Mouse (Mus musculus): Measurements from ENCODE around the gene Pyy.

Gene Pyy

DNA sequence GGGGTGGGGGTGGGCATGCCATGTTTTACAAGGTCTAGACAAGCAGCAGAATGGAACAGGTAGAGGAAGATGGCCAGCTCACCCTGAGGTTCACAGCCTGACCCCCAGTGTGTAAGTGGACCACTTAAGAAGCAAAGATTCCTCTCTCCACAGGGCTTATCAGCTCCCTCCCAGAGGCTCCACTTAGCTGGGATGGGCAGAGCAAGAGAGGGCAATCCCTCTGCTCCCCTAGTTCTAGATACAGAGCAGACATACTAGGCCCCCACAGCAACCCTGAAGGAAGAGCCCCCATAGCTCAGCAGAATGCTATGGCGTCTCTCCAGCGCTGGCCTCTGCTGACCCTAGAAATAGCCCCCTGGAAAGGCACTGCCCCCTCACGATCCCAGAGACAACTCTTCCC lies 12.0 kb downstream of the Pyy start:
- DNase-seq (ENCODE audit: low spot score in 2 of 2) = no peak

DNA sequence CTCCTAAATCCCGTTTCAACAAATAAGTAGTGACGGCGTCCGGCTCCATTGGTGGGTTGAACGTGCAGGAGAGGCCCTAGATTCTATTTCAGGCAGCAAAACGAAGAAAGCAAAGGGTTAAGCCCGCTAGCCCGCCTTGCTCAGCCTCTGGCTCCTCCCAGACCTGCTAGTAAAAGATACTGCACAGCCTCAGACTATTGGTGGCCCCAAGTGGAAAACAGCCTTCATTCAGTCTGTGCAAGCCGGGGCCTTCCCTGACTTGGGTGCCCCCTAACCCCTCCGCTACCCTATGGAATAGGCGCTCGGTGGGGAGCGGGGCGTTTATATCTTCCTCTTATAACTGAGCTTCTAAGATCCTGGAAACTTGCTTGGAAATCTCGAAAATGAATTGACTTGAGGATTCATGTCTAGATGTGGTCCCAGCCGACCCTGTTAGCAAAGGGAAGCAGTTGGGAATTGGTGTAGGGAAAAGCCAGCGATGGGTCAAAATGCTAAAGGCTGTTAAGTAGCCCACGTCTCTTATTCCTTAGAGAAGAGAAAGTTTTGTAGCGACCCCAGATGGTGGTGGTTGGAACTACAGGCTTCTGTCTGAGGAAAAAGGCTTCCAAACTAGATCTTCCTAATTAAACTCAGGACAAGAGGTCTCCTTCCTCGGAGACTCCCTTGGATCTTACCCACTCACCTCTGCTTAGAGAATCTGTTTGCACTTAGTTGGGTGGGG lies 18.4 kb downstream of the Pyy start:
- DNase-seq (ENCODE audit: low spot score in 2 of 2) = peak; percentile 46 to 52

GRCm38 (mm10) chr11:102087931-102088898 lies 19.4 kb downstream of the Pyy start, which contains the start of gene Mpp2:
Mpp2 (minus strand) TSS chr11:102088515.
- peak; percentile 65 to 71 for DNase-seq (ENCODE audit: low spot score in 2 of 2)

DNA sequence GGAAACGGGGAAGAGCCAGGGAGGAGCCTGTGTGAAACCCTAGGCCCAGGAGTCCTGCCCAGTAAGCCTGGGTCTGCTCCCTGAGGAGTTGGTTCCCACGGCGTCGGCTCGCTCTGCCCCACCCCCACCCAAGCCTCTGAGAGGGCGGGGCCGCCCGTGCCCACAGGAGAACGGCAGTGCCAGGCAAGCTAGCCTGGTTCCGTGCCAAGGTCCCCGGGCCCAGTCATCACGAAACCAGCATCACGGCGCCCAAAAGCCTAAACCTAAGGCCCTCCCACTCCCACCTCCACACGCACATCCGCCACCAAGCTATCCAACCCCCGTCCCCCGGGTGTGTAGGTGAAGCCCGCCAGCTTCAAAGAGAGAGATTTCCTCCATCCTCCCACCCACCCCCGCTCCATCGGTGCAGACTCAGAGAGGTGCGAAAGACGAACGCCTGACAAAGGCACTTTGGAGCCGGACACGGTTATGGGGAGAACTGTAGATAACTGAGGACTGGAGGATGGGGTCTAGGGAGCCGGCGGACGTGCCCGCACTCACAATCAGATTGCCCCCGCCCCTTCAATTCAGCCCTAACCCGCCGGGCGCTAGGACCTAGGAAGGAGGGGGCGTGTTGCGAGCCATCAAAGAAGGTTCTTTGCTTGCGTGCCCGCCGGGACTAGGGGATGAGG lies 20.4 kb downstream of the Pyy start:
- peak; percentile 69 to 77 for DNase-seq (ENCODE audit: low spot score in 2 of 2)

GRCm38 (mm10) chr11:102086331-102086730 lies 21.3 kb downstream of the Pyy start:
- no peak for DNase-seq (ENCODE audit: low spot score in 2 of 2)

DNA sequence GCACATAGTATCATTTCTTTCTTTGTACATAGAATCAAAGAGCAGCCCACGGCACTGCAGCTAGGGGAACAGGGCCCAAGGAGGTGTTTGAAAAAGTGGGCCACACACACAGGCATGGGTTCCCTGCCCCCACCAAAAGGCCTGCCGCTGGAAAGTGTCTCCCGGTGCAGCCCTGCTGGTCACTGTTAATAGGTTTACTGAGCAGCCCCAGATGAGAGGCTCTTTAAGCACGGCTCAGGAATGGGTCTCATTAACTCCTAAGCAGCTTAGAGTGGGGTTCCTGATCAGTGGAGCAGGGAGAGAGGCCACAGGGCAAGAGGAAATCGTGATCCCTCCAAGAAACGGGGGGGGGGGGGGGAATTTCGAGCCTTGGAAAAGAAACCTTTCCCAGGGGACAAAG lies 23.5 kb downstream of the Pyy start:
- no peak for DNase-seq (ENCODE audit: low spot score in 2 of 2)

DNA sequence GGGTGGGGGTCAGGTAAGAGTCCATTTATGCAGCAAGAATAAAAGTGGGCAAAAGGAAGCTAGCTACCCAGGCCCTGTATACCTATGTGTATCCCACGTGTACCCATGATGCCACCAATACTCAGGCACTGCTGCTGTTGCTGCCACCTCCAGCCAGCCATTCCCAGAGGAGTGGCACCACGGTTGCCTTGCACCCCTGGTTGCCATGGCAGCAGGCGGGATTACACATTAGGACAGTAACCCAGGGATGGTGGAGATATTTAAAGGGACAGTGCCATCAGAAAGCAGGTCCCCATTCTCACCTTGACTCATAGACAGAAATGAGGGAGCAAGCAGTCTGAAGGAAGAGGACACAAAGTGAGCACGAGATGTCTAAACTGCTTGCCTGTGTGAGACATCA lies 24.4 kb downstream of the Pyy start:
- DNase-seq (ENCODE audit: low spot score in 2 of 2) = no peak

- DNase-seq (ENCODE audit: low spot score in 2 of 2) = peak; percentile 33 to 48
These were observed 25.3 kb downstream of the Pyy start for GRCm38 (mm10) chr11:102082322-102082721.

GRCm38 (mm10) chr11:102073722-102074121 lies 33.9 kb downstream of the Pyy start:
- no peak for DNase-seq (ENCODE audit: low spot score in 2 of 2)

DNA sequence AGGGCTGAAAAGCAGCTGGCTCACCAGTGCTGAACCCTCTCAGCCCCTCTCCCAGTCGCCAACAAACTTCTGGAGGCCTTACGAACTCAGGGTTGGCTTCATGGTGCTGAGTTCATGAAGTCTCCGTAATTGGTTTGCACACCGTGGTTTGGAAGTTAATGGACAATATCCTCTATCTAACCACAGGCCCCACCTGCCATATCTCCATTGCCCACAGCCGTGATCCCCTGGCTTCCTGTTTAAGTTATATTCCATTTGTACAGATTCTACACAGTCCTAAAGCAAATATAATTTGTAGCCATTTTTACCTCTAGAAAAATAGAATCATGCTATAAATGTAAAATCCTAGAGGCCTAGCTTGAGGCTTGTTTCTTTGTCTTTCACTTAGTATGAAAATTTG lies 34.9 kb downstream of the Pyy start:
- DNase-seq (ENCODE audit: low spot score in 2 of 2) = no peak

- no peak for DNase-seq (ENCODE audit: low spot score in 2 of 2)
These were observed 37.2 kb downstream of the Pyy start for GRCm38 (mm10) chr11:102070426-102070825.

GRCm38 (mm10) chr11:102069633-102070032 lies 38.0 kb downstream of the Pyy start:
- DNase-seq (ENCODE audit: low spot score in 2 of 2) = no peak

GRCm38 (mm10) chr11:102068969-102069368 lies 38.7 kb downstream of the Pyy start:
- DNase-seq (ENCODE audit: low spot score in 2 of 2) = no peak

DNA sequence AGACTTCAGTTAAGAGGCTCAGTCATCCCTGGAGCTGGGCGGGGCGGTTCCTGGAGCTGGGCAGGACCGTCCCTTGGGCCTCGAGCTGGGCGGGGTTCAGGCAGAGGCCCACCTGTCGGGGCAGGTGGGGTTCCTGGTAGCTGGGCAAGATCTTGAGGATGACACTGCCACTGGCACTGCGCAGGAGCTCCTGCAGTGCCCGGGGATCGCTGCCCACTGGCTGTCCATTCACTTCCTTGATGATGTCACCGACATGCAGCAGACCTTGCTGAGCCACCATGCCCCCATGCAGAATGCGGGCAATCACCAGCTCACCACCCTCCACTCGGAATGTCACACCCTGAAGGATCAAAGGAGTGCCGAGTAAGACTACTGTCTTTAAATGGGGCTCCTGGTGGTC lies 44.6 kb downstream of the Pyy start:
- DNase-seq (ENCODE audit: low spot score in 2 of 2) = no peak

DNA sequence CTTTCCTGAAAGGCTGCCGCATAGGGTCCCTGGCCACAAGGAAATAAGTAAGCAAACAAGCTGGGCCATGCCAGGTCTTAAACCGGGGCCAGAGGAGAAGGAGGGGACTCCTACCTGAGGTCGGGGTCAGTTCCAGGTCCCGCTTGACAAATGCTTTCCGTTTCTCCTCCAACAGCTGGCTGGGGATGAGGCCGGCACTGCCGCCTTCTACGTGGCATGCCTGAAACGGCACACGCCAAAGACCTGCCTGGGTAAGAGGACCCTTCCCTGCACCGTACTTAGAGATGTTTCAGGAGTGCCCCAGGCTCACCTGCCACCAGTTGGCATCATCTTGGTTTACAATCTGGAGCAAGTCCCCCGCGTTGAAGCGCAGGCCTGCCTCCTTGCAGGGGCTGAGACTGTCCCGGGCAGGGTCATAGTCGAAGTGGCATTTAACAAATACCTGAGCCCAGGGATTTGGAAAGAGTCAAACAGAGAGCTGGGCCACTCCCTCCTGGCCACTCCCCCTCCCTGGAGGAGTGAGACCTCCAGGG lies 45.6 kb downstream of the Pyy start:
- DNase-seq (ENCODE audit: low spot score in 2 of 2) = no peak

- DNase-seq (ENCODE audit: low spot score in 2 of 2) = peak; percentile 63 to 74
These were observed 46.2 kb downstream of the Pyy start for GRCm38 (mm10) chr11:102061236-102061940.
